ENCODE assay signal across 22 mouse cellular contexts in the genomic region with DNA sequence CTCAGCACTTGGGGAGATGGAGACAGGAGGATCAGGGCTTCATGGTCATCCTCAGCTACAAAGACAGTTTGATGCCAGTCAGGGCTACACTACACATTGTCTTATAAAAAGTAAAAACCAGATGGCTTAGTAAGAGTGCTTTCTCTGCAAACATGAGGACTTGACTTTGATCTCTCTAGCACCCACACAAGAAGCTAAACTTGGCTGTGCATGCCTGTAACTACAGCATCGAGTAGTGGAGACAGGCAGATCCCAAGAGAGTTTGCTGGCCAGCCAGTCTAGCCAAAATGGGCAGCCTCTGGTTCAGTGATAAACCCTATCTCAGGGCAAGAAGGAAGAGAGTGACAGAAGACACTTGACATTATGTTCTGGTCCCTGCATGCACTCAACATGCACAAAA. TPM values are rescaled to one million over a fixed set of nuclear protein-coding genes. Genes with fewer than 3 reads are reported as not detected.
DNase-seq lines count a peak whose midpoint lies in the region; ATAC-seq and TF ChIP-seq lines count a peak whose summit lies in the region.
"Had no signal": no experiment of that assay in that cellular context is flagged by ENCODE, and none has a peak within 500 bp of the region (broad histone marks: within the 10 kb centered on the region; RNA-seq: fewer than 3 reads in every experiment).

No protein-coding gene starts in this region.

- H3K27me3 ChIP-seq in heart, embryonic 11.5 days (ENCODE audit: control insufficient read depth, insufficient read depth, low read length) = no peaks in the 10 kb centered on the region
- no peaks in the 10 kb centered on the region for H3K27me3 ChIP-seq in heart, embryonic 16.5 days (ENCODE audit: control insufficient read depth, insufficient read depth, low read length)
- H3K27me3 ChIP-seq in lung, postnatal 0 days (replicated peaks; ENCODE audit: insufficient read depth, low read length) = no peaks in the 10 kb centered on the region
- H3K27me3 ChIP-seq: embryonic facial prominence, embryonic 12.5 days; forebrain, embryonic 15.5 days; intestine, embryonic 15.5 days had no signal

- no peak for TF ChIP-seq CTCF in lung, postnatal 0 days (IDR thresholded peaks at IDR 0.05)

- intact Hi-C loops in heart, postnatal 25 days (cut with DNase I) = no loop called here

- H3K4me1 ChIP-seq in heart, embryonic 11.5 days (ENCODE audit: control insufficient read depth, insufficient read depth, low read length) = peaks cover 29% of the 10 kb centered on the region
- peaks cover 44% of the 10 kb centered on the region for H3K4me1 ChIP-seq in heart, embryonic 16.5 days (ENCODE audit: control insufficient read depth, insufficient read depth, low read length)
- 0 out of 2 replicates have a peak, but pooled peaks cover 4% of the 10 kb centered on the region for H3K4me1 ChIP-seq in lung, postnatal 0 days (ENCODE audit: insufficient read depth, low read depth, low read length)
- H3K4me1 ChIP-seq: embryonic facial prominence, embryonic 12.5 days; forebrain, embryonic 15.5 days; intestine, embryonic 15.5 days had no signal

- no peak overlapping the region for H3K4me3 ChIP-seq in heart, embryonic 11.5 days (ENCODE audit: low read depth, low read length)
- no peak overlapping the region for H3K4me3 ChIP-seq in heart, embryonic 16.5 days (ENCODE audit: low read length)
- H3K4me3 ChIP-seq in lung, postnatal 0 days (ENCODE audit: low read depth, low read length) = no peak overlapping the region
- H3K4me3 ChIP-seq: embryonic facial prominence, embryonic 12.5 days; forebrain, embryonic 15.5 days; hindbrain, embryonic 10.5 days; intestine, embryonic 15.5 days had no signal

- no peak overlapping the region for H3K4me2 ChIP-seq in heart, embryonic 11.5 days
- H3K4me2 ChIP-seq in heart, embryonic 16.5 days (ENCODE audit: low read depth, low read length) = no peak overlapping the region
- H3K4me2 ChIP-seq in lung, postnatal 0 days (replicated peaks; ENCODE audit: low read depth, low read length) = no peak overlapping the region
- H3K4me2 ChIP-seq: embryonic facial prominence, embryonic 12.5 days; forebrain, embryonic 15.5 days; hindbrain, embryonic 14.5 days; intestine, embryonic 15.5 days had no signal

- peak overlapping the region; percentile 64 for H3K27ac ChIP-seq in heart, embryonic 11.5 days (ENCODE audit: low read depth, low read length)
- H3K27ac ChIP-seq in heart, embryonic 16.5 days (ENCODE audit: low read length) = peak overlapping the region; percentile 46
- H3K27ac ChIP-seq in lung, postnatal 0 days (ENCODE audit: low read length) = no peak overlapping the region
- H3K27ac ChIP-seq: embryonic facial prominence, embryonic 12.5 days; forebrain, embryonic 15.5 days; hindbrain, embryonic 10.5 days; hindbrain, embryonic 14.5 days; intestine, embryonic 15.5 days had no signal

- DNase-seq in frontal cortex, postnatal 10 days (ENCODE audit: low spot score in 2 of 2) = no peak
- DNase-seq in heart, adult 9 months (ENCODE audit: low spot score in 2 of 2) = no peak
- DNase-seq in heart, postnatal 25 days (ENCODE audit: low spot score) = no peak
- DNase-seq in brain, adult 2 months (ENCODE audit: low read depth, low spot score) = peak; percentile 72
- no peak for DNase-seq in lung, postnatal 0 days (ENCODE audit: low spot score)
- DNase-seq: adrenal gland, adult 8-10 months; adrenal gland, postnatal 36 days; B cell, adult 2 months; cerebellum, adult 11-12 months; cerebellum, adult 9-10 months; cerebellum, postnatal 25 days; kidney, adult 18-20 months had no signal

- no peaks in the 10 kb centered on the region for H3K9me3 ChIP-seq in heart, embryonic 11.5 days (replicated peaks; ENCODE audit: control insufficient read depth, low read length)
- H3K9me3 ChIP-seq in heart, embryonic 16.5 days (replicated peaks; ENCODE audit: control insufficient read depth, low read length) = no peaks in the 10 kb centered on the region
- H3K9me3 ChIP-seq in lung, postnatal 0 days (ENCODE audit: low read length) = no peaks in the 10 kb centered on the region
- H3K9me3 ChIP-seq: embryonic facial prominence, embryonic 12.5 days; forebrain, embryonic 15.5 days; G1E; hindbrain, embryonic 10.5 days; intestine, embryonic 15.5 days had no signal

- 34% methylated on average over 1 of the region's 1 CpGs for WGBS in heart, embryonic 11.5 days (ENCODE audit: insufficient replicate concordance)
- 17% methylated on average over 1 of the region's 1 CpGs for WGBS in heart, embryonic 16.5 days
- 55% methylated on average over 1 of the region's 1 CpGs for WGBS in lung, postnatal 0 days

- ATAC-seq in frontal cortex, adult (ENCODE audit: low TSS enrichment) = peak; percentile 68
- ATAC-seq in heart, embryonic 11.5 days (replicated peaks; ENCODE audit: insufficient number of reproducible peaks, low FRiP score, low TSS enrichment) = no peak
- ATAC-seq in heart, embryonic 16.5 days (replicated peaks; ENCODE audit: extremely low read depth, insufficient read depth, low FRiP score) = no peak
- ATAC-seq in lung, postnatal 0 days = no peak
- ATAC-seq: CD4-positive, CD25-positive, alpha-beta regulatory T cell, adult 4 months; forebrain, embryonic 15.5 days; intestine, embryonic 15.5 days had no signal

- no peak for TF ChIP-seq EP300 in lung, postnatal 0 days (IDR thresholded peaks at IDR 0.05)

- no peaks in the 10 kb centered on the region for H3K36me3 ChIP-seq in heart, embryonic 11.5 days (ENCODE audit: control insufficient read depth, insufficient read depth, low read length)
- no peaks in the 10 kb centered on the region for H3K36me3 ChIP-seq in heart, embryonic 16.5 days (ENCODE audit: control insufficient read depth, insufficient read depth)
- H3K36me3 ChIP-seq in lung, postnatal 0 days (ENCODE audit: insufficient read depth, low read length) = no peaks in the 10 kb centered on the region
- H3K36me3 ChIP-seq: embryonic facial prominence, embryonic 12.5 days; forebrain, embryonic 15.5 days; G1E; hindbrain, embryonic 10.5 days; intestine, embryonic 15.5 days had no signal

- H3K9ac ChIP-seq in heart, embryonic 11.5 days (ENCODE audit: low read depth, low read length) = no peak overlapping the region
- H3K9ac ChIP-seq in heart, embryonic 16.5 days (ENCODE audit: low read length) = no peak overlapping the region
- no peak overlapping the region for H3K9ac ChIP-seq in lung, postnatal 0 days (replicated peaks; ENCODE audit: low read depth)
- H3K9ac ChIP-seq: embryonic facial prominence, embryonic 12.5 days; forebrain, embryonic 15.5 days; hindbrain, embryonic 14.5 days; intestine, embryonic 15.5 days had no signal

RNA-seq across cellular contexts. Expression of a gene that starts 13.0 kb away (rescaled TPM):
- 3,018 and 3,194 TPM in 2 replicates for polyA plus RNA-seq in heart, embryonic 11.5 days (2014; fragmentation: Nextera tagmentation; extraction: Ambion mirVana)
- 1,596 and 1,841 TPM in 2 replicates for polyA plus RNA-seq in heart, embryonic 16.5 days (2015; fragmentation: Nextera tagmentation; extraction: Ambion mirVana)
- 100 to 1,000 TPM; 832 to 984 TPM for total RNA-seq in heart, postnatal 25 days (2021)
- 80.4 and 87.4 TPM in 2 replicates for polyA plus RNA-seq in lung, postnatal 0 days (2015; fragmentation: Nextera tagmentation; extraction: Ambion mirVana)
- polyA plus RNA-seq: G1E had no signal

RNA-seq across cellular contexts. Expression of a gene that starts 13.1 kb away (rescaled TPM):
- polyA plus RNA-seq in heart, embryonic 11.5 days (2014; fragmentation: Nextera tagmentation; extraction: Ambion mirVana) = 34.4 and 44.6 TPM in 2 replicates
- 30.3 and 33.9 TPM in 2 replicates for polyA plus RNA-seq in heart, embryonic 16.5 days (2015; fragmentation: Nextera tagmentation; extraction: Ambion mirVana)
- 10 to 100 TPM; 28.6 to 29.7 TPM for total RNA-seq in heart, postnatal 25 days (2021)
- polyA plus RNA-seq in lung, postnatal 0 days (2015; fragmentation: Nextera tagmentation; extraction: Ambion mirVana) = 18.4 and 20.0 TPM in 2 replicates

RNA-seq across cellular contexts. Expression of a gene that starts 44.3 kb away (rescaled TPM):
- 3.9 and 4.6 TPM in 2 replicates for polyA plus RNA-seq in heart, embryonic 11.5 days (2014; fragmentation: Nextera tagmentation; extraction: Ambion mirVana)
- 3.5 and 4.0 TPM in 2 replicates for polyA plus RNA-seq in heart, embryonic 16.5 days (2015; fragmentation: Nextera tagmentation; extraction: Ambion mirVana)
- total RNA-seq in heart, postnatal 25 days (2021) = 1 to 10 TPM; 3.1 to 3.8 TPM
- 6.9 and 7.1 TPM in 2 replicates for polyA plus RNA-seq in lung, postnatal 0 days (2015; fragmentation: Nextera tagmentation; extraction: Ambion mirVana)

Comparison
In these comparisons a context has a peak if more than half of its experiments do, and no peak if none do; other contexts are left out.
1. RNA of a gene that starts 13.0 kb away (polyA plus RNA-seq): 3,018 to 3,194 TPM in heart, embryonic 11.5 days and 1,596 to 1,841 TPM in heart, embryonic 16.5 days; 80.4 to 87.4 TPM in lung, postnatal 0 days; every median in the first group is over 10 times any median in the second.